Mouse (Mus musculus) heart, postnatal 36 days (tissue): ENCODE measurements around the gene Gm38394. TPM values are rescaled to one million over a fixed set of nuclear protein-coding genes. Genes with fewer than 3 reads are reported as not detected.

Experiments used
- DNase-seq, 2 experiments: peaks; one replicate each; pipeline ENCODE4 v3.0.0; 2021 to 2022
- intact Hi-C: fragments of 180-260 bp; cut with DNase I; formaldehyde crosslinking; loops from one replicate; pipeline ENCODE4 v1.15.1; 2025
- total RNA-seq, 2 experiments: library from RNA; stranded (reverse); gene quantifications; 2 replicates each; pipeline ENCODE4 v1.2.3; 2021

Gm38394 gene
- total RNA-seq, 2 experiments from 2014 or later: 17.8 to 18.4 TPM

DNA sequence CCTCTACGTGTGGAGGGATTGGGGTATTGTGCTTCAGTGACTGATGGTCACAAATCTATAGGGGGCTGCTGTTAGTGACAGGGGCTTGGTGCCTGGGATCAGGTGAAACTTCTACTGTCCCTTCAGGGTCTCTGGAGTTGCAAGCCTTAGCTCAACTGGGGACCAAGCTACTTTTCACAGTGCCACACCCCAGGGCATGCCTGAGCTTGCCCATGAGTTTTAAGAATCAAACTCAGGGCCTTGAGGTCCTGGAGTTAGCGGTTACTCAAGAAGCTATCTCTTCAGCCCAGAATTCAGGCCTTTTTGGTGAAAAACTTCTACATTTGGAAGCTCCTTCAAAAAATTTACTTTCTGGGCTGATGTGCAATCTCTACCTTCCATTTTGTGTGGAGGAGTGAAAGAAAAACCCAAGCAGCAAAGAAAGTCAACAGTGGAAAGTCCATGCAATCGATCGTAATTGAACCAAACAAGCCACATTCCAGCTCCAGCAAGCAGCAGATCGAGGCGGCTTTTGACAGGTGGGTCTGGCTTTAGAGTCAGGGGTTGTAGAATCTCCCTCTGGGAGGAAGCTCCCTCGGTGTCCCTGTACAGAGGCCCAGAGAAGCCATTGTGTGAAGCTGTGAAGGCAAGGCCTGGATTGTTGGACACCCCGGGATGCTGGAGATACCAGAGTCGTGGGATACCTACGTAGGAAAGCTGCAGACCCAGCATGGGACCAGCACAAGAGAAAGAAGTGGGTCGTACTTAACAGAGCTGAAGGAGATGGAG is 3.3 kb upstream of the Gm38394 start:
- DNase-seq: no peak
- intact Hi-C loops: no loop called here

DNA sequence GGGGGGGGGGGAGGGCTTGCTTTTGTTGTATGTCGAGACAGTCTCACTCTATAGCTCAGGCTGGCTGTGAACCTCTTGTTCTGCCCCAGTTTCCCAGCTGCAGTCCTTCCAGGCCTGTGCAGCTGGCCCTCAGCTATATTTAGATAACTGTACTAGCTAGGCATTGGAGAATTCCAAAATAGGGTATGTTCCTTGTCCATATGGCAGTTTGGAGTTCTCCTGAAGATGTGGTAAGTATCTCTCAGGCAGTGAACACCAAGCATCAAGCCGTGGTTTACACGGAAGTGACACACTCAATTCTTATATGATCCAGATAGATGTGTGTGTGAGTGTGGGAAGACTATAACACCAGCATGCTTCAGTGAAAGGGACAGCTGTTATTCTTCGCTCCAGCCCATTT is 2.3 kb upstream of the Gm38394 start:
- intact Hi-C loops: no loop called here
- DNase-seq: no peak

DNA sequence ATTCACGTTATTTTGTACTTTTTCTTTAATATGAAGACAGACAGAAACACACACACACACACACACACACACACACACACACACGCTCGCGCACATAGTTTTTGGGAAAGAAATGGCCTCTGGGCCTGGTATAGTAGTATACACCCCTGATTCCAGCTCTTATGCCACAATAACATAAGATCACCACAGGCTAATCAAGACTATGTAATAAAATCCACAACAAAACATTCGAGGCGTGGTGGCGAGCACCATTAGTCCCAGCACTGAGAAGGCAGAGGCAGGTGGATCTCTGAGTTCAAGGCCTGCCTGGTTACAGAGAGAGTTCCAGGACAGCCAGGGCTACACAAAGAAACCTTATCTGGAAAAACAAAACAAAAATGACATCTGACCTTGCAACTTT is 1.8 kb upstream of the Gm38394 start:
- DNase-seq: no peak
- intact Hi-C loops: no loop called here

DNA sequence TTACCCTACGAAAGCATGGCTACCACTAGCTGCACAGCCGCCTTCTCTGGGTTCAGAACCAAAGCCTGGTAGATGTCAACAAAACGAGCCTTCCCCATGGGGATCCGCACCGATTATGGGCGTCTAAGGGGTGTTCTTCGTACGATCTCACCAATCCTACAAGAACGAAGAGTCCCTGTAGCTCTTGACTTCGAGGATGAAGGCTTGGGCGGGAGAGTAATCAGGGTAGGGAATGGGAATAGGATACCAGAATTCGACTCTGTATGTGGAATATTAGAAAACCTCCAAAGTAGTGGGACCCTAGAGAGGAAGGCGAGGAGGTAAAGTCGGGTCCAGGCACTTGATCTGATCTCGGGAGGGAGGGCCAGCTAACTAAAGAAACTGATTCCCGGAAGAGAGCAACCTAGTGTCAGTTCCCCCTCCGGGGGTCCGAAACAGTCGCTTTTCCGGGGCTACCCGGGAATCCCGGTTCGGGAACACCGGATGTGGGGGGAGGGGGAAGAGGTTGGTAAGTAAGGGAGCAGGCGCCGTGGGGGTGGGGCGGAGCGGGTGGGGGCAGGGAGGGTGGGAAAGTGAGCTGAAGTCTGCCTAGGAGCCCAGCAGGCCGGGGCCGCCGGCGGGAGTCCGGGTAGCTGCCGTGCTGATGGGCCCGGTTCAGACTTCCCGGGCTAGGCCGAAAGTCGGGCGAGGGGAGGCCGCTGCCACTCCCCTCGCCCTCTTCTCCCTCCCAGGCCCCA is 484 bp downstream of the Gm38394 start, which contains the start of gene Zbed6:
Gene Zbed6, minus strand, starts transcription at position 420 of the 737 bp plus-strand sequence.
- intact Hi-C loops: no loop called here
- DNase-seq: peak; percentile 71 to 76

DNA sequence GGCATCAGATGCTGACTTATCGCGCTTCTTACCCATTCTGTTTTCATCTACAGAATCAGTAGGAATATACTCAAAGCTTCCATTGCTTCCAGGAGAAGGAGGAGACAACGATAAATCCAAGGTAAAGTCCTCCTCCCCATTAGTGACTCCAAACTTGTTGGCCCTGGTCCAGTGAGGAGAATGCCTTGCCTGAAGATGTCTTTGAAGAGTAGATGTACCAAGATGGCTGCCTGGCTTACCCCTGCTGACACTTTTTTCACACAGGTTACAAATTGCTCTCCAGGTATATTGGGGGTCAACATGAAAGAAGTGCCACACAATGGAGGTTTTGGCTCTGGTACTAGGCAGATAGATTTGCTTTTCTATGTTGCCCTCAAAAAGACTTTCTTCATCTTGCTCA is 2.2 kb downstream of the Gm38394 start:
- intact Hi-C loops: no loop called here
- DNase-seq: no peak

DNA sequence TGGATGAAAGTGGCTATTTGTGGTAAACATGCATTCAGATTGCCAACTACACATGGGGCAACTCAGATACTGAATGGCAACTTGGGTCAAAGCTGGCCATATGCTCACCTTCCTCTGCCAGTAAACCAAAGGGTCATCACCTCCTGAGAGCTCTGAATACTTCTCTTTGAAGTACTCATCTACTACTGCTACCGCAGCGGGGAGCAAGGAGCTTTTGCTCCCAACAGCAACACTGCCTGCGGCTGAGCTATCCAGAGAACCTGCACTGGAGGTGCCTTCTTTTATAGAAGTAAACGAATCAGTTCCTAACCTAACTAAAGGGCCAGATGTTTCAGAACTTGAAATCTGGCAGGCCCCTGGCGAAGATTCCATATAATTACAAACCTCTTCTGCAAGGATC is 4.3 kb downstream of the Gm38394 start:
- DNase-seq: no peak
- intact Hi-C loops: no loop called here

DNA sequence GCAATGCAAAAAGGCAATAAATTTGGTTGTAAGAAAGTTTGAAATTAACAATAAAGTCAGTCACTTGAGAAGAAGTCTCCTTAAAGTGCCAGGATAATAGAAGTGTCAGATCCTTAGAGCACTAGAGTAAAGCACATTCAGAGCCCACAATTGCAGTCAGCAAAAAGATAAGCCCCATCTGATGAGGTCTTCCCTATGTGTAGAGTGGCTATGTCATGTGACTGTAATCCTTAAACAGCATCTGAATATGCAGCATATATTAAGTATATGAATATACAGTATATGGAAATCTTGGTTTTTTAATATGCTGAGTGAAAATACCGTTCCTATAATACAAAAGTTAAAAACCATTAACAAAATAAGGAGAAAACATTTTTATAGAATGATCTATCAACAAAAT is 8.1 kb downstream of the Gm38394 start:
- intact Hi-C loops: no loop called here

DNA sequence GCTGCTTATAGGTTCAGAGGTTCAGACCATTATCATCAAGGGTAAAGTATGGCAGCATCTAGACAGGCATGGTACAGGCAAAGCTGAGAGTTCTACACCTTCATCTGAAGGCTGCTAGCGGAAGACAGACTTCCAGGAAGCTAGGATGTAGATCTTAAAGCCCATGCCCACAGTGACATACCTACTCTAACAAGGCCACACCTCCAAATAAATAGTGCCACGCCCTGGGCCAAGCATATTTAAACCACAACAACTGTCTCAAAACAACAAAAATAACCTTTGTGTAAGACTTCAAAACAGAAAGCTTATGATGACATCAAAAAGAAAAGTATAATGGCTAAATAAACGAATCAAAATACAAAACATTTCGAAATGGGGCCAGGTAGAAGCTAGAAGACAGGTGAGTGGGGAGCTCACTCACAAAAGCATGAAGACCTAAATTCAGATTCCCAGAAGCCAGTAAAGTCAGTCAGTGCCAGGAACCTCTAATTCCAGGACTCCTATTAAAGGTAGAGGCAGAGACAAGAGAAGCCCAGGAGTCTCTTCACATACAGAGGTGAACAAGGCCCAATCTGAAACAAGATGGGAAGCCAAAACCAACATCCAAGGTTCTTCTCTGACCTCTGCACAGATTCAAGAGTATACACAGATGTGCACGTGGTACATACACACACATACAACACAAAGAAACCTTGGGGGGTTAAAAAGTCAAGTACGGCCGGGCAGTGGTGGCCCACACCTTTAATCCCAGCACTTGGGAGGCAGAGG is 10.6 kb downstream of the Gm38394 start:
- no peak for DNase-seq
- intact Hi-C loops: no loop called here

More for the DNA sequence above, 8.1 kb downstream of the Gm38394 start:
- no peak for DNase-seq

DNA sequence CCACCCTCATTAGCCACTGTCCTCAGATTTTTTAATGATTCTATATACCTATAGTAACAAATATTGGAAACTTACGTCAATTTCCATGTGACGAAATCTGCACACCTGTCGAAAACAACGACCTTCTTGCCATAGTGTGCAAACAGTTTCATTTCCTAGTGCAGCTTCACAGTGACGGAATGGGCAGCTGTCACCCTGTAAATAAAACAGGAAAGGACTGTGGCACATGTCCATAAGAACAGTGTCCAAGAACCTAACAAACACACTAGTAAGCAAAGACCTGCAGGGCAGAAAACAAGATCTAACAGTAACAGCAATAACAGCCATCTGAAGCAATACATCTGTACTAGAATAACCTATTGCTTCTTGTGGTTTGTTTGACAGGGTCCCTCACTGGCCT is 15.5 kb downstream of the Gm38394 start:
- DNase-seq: no peak
- intact Hi-C loops: no loop called here

DNA sequence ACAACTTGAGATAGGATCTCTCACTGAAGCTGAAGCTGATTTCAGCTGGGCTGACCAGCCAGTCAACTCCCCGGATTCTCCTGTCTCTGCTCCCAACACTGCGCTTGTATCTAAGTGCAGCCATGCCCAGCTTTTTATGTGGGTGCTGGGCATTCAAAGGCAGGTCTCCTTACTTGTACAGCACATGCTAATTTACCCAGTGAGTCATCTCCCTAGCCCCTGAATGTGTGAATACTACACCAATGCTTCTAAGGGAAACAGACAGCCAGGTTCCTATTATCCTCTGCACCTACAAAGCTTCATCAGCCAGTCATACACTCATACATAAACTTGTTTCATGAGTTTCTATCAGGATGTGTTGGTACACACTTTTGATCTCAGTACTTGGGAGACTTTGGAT is 20.0 kb downstream of the Gm38394 start:
- no peak for DNase-seq
- intact Hi-C loops: no loop called here

DNA sequence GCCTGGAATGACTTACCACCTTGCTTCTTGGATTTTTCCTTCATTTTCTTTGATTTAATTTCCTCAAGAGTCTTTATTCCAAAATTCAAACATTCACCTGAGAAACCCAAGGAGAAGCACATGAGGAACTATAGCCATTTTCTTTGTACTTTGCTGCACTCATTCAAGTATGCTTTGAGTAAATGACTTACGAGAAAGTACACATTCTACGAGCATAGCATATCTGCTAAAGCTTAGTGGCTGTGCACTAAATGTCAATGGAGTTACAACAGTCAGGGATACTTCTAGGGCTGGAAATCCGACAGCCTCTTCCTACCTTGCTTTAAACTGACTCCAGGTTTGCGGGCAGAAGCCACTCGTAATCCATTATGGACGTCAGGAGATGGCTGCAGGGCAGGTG is 22.6 kb downstream of the Gm38394 start:
- intact Hi-C loops: loop anchor here (5.0 to 10.0 kb wide), 2 partner anchors 74 to 406 kb away; no protein-coding TSS in a partner anchor
- no peak for DNase-seq

DNA sequence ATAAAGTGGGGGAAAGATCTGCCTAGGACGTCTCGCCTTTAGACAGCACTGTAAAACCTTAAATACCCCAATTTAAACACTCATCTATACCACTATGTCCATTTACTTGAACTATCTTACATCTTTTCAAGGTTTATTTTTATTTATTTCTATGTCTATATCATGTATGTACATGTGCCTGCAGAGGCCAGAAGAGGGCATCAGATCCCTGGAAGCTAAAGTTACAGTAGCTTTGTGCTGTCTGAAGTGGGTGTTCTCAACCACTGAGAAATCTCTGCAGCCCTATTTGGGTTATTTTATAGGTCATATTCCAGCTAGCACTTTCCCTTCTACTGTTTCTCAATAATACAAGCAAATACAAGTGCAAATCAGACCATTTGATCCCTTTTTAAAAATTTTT is 28.9 kb downstream of the Gm38394 start:
- DNase-seq: no peak
- intact Hi-C loops: loop anchor here (5.0 to 10.0 kb wide), 2 partner anchors 265 to 413 kb away; no protein-coding TSS in a partner anchor

DNA sequence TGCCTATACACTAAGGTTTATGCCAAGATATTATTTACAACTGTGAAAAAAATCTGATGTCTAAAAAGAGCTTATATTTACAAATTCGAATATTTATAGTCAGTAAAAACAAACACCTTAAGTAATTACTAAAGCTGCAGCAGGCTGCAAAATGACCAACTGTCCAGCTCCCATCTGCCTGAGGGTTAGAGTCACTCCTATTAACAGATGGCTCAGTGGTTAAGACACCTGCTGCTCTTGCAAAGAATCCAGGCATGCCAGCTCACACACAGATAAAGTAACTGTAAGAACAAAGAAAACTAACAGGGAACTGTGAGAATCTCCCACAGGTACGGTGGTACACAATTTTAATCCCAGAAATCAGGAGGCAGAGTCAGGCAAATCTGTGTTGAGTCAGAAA is 36.1 kb downstream of the Gm38394 start:
- no peak for DNase-seq
- intact Hi-C loops: loop anchor here (10.0 kb wide), 1 partner anchor 730 kb away; no protein-coding TSS in a partner anchor

DNA sequence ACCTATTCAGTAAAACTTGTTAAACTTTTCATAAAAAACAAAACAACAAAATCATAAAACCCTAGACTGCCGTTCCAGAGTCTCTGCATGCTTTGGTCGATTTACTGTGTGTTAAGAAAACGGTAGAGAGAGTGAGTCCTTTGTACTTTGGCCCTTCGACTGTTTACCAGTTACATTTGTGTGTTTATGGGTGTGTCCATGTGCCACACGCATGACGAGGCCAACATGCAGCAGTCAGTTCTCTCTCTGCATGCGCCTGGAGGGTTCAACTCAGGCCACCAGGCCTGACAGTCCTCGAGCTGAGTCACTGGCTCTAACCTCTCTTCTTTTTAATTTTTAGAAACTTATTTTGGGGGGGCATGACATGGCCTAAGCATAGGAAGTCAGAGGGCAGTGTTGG is 42.8 kb downstream of the Gm38394 start:
- intact Hi-C loops: no loop called here
- DNase-seq: no peak

DNA sequence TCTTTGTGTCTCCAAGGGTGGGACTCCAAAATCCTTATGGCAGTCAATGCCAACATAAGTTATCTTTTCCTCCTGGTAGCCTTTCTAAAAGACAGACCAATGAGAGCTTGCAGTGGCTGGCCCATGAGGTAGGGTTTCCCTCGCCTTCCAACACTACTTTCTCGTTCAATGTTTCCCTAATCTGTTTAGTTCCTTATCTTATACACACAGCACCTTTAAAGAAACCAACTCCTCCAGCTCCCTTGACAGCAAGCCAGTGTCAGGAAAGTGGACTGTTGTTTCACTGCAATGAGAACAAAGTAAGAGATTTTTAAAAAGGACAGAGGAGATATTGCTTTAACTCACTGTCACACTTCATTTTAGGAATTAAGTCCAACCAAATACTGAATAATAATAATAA is 43.2 kb downstream of the Gm38394 start:
- DNase-seq: no peak
- intact Hi-C loops: no loop called here

DNA sequence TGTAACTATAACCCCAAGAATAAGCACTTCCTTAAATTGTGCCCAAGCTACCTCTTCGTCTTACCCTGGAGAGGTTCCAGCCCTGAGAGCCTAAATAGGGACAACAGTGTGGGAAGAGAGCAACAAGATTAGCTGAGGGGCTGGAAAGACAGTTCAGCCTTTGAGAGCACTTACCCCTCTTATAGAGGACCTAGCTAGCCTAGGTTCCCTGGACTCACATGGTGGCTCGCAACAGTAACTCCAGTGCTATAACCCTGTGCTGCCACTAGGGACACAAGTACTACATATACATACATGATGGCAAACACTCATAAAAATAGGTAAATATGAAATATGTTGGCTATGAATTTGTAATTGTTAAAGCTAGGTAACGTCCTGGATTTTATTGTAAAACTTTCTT is 47.3 kb downstream of the Gm38394 start:
- intact Hi-C loops: no loop called here
- DNase-seq: no peak

DNA sequence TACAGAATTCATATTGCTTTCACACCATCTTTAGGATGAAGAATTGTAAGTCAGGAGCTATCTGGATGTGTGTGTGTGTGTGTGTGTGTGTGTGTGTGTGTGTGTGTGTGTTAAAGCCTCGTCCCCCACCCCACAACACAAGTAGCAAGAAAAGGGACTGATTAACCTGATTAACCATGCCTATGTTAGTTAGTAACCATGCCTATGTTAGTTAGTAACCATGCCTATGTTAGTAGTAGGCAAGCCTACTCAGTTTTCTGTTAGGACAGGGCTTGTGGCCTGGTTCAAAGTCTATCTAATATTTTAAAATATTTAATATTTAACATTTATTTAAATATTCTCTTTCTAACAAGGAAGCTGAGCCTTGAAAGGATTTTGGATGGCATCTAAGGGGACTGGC is 49.7 kb downstream of the Gm38394 start:
- intact Hi-C loops: loop anchor here (2.0 kb wide), 1 partner anchor 433 kb away; no protein-coding TSS in a partner anchor
- no peak for DNase-seq

DNA sequence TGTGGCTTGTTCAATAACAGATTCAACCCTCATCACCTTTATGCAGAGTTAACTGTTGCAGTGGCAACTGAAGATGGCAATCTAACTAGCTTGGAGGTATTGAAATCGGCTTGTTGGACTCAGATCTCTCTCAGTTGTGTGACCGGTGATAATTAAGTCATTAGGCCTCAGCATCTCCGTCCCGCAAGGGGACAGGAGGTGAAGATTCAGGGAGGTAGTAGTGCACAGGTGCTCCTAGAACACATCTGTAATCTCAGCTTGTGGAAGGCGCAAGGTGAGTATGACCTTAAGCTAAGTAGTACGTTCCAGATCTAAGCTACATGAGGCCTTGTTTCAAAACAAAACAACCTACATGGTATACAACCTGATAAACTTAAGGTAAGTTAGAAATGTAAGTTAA is 50.5 kb downstream of the Gm38394 start:
- intact Hi-C loops: loop anchor here (1.0 to 2.0 kb wide), 3 partner anchors 228 to 432 kb away; no protein-coding TSS in a partner anchor

DNA sequence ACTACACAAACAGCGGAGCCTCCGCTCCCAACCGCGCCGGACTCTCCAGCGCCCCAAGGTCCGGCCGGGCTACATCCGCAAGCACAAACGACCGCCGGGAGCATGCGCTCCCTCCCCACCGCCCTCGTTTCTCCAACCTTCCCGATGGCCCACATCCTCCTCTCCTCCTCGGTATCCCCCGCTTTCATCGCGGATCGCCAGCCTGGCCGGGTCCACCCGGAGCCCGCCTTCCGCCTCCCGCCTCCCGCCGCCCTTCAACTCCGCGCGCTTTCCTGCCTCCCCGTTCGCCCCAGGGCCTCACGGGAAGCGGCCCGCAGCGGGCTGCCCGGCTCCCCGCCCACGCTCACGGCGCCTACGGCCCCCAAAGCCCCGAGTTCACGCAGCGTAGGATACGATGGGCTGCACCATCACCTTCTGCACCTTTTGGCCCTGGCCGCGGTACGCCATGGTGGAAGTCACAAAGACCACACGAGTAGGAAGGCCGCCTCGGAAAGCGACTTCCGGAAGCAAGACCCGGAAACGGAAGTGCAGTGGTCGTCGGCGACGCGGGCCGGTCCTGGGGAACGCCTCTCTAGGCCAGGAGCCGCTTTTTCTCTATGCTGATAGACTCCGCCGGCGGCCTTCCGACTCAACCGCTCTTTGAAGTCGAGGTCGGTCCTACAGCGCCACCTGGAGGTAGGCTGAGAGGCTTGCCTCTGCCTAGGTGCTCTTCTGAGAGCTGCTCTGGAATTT is 51.2 kb downstream of the Gm38394 start, which contains the start of gene Snrpe:
Gene Snrpe, minus strand, starts transcription at position 521 of the 732 bp plus-strand sequence.
- intact Hi-C loops: loop anchor here (1.0 to 10.0 kb wide), 4 partner anchors 228 to 575 kb away; partner anchors contain the start of gene Mdm4
- peak; percentile 93 to 96 for DNase-seq

More for the DNA sequence above, 50.5 kb downstream of the Gm38394 start:
- no peak for DNase-seq

DNA sequence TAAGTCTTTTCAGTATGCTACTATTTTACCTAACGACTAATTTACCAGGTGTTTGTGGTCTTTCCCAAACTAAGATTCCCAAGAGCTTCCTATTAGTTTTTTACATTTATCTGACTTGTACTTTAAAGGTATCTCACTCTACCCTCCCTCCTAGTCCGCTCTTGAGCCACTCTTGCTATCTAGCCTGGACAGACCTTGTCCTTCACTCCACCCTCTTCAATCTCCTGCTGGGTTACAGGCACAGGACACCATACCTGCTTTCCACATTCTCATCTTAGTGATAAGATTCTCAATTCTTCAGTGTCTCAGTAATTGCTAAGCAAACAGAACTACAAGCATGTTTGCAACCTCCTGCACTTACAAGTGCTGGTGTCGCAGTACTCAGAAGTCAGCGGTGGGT is 57.9 kb downstream of the Gm38394 start:
- DNase-seq: no peak
- intact Hi-C loops: loop anchor here (10.0 kb wide), 1 partner anchor 568 kb away; the partner anchor contains the start of gene Mdm4
